Mouse (Mus musculus): Measurements from ENCODE around the gene E130114P18Rik.

DNA sequence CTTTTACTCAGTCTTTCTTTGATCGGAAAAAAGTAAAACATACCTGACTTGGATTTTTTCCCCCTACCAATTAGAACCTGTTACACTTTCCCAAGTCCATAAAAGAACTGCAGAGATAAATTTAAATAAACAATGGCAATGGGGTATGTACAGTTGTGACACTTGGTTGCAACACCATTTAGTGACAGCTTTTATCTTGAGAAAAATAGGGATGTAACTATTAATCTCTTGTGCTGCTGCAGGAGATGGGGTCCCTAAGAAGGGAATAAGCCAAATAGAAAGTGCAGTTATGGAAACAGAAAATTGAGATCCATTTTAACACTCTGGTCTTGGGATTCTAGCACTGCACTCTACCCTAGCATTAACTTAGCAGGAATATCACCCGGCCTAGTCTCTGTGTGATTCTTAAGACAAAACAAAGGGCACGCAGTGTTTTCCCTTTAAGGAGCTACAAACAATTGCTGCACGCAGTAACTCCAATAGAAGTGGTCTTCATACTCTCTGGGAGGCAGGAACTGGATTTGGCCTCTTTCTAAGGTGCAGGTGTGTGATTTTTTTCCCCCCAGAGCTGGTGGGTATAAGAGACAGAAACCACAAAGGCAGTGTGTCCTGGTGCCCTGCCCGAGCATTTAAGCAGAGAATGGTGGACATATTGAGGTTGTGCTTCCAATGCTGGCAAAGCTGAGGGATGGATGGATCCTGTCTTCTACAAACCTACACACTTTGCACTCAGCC, 25.4 kb downstream of the E130114P18Rik start:
- TF ChIP-seq POLR2A (IDR thresholded peaks at IDR 0.05; ENCODE audit: borderline replicate concordance, extremely low read depth, insufficient read depth, insufficient read length, poor library complexity, severe bottlenecking) (no peak), CTCF (IDR thresholded peaks at IDR 0.05; ENCODE audit: borderline replicate concordance, extremely low read depth, insufficient read depth, insufficient read length) (no peak)
